Mouse (Mus musculus): ENCODE measurements around the gene Cplane1.
"Not testable (repeated sequence)": the region's sequence is repeated elsewhere in the genome, so short reads cannot be mapped to it uniquely, and the experiment has no call there.

Cplane1 gene

DNA sequence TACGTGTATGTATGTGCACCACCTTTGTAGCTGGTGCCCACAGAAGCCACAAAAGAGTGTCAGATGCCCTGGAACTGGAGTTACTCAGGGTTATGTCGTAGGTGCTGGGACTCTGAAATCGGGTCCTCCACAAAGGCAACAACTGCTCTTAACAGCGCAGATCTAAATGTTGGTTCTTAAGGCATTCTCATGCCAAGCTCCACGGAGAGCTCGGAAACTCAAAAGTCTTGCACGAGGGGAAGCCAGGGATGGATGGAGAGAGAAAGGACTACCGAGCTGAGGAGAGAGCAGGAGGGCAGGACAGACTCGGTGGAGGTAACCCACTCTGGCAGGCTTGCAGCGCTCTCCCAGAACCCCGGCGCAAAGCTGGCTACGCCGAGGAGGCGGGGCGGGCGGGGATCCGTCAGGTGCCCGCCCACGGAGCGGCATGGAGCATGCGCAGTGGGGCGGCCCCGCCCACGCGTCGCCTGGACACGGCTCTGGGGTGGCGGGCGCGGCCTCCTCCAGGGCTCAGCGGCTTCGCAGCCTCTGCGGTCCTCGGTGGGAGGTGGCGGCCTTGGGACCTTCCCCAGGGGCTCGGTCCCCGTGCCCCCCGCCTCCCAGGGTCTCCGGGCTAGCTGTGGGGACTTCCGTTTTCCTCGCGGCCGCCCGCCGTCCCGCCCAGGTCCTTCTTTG, at the start of gene Cplane1:
Gene Cplane1, plus strand, starts transcription at position 516 of the 675 bp plus-strand sequence.
- peak; percentile 69 for DNase-seq (ENCODE audit: low spot score)

DNA sequence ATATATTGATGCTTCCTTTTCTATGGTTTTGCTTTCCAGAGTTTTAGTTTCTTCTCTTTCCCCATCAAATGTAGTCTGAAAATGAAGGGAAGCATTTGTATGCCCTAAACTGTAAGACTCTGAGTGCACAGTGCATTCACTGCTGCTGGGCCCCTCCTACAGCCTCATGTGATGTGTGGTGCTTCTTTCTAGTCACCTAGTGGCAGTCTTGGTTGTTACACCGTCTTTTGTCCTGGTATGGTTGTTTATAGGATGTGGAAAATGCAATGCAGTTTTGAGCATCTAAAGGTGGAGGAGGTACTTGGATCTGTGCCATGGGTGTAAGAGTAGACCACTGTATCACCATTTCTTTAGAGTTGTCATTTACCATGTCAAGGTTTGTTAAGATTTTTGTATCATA, 39.6 kb upstream of the Cplane1 start:
- no peak for DNase-seq (ENCODE audit: low spot score)

DNA sequence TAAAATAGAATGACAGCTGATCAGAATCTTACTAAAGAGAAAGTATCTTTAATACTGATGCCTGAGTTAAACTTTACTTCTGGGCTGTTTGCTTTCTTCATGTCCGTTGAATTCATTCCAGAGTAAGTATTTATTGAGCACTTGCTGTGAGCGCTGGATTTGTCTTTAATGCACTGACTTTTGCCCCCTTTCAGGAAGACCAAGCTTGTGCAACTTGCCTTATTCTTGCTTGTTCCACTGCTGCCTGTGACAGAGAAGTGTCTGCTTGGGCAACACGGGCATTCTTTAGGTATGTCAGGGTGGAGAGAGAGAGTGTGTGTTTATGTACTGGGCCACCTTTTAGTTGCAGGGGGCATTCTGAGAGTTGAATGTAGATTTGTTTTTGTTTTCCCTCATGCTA, 37.6 kb upstream of the Cplane1 start:
- no peak for DNase-seq (ENCODE audit: low spot score)

DNA sequence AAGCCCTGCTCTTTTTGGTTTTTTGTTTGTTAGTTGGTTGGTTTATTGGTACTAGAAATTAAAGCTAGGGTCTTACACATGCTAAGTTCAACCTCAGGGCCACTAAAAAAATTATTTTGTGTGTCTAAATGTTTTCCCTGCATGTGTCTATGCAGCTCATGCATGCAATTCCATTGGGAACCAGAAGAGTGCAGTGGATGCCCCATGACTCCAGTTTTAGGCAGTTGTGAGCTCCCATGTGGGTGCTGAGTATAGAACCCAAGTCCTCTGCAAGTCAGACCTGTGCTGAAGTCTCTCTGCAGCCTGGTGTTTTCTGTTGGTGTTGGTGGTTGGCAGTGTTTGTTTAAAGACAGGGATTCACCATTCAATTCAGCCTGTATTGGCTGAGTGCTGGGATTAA, 37.1 kb upstream of the Cplane1 start:
- no peak for DNase-seq (ENCODE audit: low spot score)

DNA sequence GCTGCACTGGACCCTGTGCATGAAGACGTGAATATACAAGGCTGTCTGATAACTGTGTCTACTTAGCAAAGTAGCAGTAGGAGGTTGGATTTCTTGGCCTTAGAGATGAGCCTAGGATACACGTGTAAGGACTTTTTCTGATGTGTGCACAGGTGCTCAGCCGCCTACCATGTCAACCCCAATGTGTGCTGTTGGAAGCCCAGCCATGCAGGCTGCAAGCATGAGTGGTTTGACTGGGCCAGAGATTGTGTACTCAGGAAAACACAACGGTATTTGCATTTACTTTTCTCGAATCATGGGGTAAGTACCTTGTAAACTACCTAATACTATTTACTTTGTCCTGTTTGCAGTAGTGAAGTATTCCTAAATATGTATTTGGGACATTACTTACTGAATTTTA, 33.3 kb upstream of the Cplane1 start:
- no peak for DNase-seq (ENCODE audit: low spot score)

DNA sequence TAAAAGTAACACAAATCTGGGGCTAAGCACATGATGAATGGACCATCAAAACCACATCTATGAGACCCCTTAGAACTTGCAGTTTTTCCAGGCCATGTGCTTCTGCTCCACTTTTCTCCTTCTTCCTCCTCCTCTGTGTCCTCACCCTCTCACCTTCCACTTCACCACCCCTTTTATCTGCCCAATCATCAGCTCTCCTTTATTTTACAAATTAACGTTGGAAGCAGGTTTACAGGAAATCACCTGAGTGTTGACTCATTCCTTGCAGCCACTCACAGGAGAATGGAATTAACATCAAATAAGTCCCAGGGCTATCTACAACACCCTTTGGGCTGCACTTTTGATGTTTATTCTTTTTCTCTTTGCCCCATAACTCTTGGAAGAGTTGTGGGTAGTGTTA, 7.1 kb upstream of the Cplane1 start:
- no peak for DNase-seq (ENCODE audit: low spot score)

DNA sequence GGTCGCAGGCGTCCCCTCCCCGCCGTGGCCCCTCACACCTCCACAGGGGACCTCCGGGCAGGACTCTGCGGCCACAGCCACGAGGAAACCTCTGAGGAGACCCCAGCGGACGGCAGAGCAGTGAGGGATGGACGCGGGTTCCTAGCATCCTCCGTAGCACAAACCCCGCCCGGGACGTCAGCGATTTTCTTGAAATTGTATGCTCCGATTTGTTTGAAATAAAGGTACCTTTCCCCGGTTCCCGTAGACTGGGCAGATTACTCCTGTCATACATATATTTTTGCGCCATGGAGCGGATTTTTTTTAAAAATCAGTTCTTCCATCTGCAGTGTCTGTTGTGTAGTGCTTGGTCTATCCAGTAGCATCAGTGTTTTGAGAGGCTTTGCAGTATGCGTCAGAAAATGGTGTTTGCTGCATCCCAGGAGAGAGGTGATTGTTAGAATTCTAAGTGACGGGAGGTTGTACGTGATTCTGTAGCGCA, 400 bp downstream of the Cplane1 start:
- DNase-seq (ENCODE audit: low spot score) = no peak

DNA sequence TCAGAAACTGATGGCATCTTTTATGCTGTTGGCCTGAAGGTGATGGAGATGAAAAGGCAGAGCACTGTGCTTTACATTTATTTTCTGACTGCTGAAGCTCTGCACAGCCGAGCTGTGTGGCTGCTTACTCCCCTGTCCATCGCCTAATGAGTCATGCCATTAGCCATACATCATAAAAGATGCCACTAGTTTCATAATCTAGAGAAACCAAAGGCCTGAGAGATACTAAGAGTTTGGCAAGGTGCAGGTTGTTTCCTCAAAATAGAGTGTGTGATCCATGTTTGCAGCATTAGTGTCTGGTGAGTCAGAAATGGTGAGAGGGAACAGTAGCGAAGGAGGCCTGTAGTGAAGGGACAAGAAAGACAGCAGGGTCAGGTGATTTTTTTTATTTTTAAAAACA, 20.7 kb downstream of the Cplane1 start:
- DNase-seq (ENCODE audit: low spot score) = no peak

DNA sequence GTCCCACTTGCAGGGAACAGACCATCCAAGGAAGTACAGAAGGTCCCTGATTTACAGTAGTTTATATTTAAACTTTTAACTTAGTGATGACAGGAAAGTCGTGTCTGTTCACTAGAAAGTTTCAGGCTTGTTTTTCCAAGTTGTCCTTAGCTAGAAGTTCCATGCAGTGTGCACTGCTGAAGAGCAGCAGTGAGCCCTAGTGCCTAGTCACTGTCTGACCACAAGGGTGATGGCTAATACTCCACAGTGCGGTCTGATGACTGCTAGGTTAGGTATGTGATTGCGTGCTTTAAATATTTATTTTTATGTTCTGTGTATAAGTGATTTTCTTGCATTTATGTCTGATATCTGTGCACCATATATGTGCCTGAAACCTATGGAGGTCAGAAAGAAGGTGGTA, 21.5 kb downstream of the Cplane1 start:
- no peak for DNase-seq (ENCODE audit: low spot score)

DNA sequence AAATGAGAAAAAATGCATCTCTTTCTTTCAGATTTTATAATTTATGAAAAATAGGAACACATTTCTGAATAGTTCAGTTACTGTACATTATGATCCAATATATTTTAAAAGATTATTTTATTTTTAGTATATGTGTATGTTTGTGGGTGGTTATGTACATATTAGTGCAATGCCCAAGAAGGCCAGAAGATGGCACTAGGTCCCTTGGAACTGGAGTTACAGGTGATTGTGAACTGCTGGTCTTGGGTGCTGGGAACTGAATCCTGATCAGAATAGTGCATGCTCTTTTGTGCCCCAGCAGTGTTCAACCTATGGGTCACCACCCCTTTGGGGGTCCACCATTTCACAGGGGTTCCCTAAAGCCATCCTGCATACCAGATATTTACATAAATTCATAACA, 31.4 kb downstream of the Cplane1 start:
- no peak for DNase-seq (ENCODE audit: low spot score)

DNA sequence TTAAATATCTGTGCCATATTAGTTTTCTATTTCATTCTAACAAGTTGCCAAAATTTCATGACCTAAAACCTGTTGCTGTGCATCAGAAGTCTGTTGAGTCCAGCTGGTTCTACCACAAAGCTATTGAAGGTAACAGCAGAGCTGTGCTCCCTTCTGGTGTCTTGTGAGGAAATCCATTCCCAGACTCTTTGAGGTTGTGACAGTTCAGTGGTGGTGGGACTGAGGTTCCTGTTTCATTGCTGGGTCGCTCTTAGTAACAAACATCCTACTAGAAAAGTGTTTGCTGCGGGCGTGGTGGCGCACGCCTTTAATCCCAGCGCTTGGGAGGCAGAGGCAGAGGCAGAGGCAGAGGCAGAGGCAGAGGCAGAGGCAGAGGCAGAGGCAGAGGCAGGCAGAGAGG, 39.5 kb downstream of the Cplane1 start:
- DNase-seq (ENCODE audit: low spot score) = no peak

DNA sequence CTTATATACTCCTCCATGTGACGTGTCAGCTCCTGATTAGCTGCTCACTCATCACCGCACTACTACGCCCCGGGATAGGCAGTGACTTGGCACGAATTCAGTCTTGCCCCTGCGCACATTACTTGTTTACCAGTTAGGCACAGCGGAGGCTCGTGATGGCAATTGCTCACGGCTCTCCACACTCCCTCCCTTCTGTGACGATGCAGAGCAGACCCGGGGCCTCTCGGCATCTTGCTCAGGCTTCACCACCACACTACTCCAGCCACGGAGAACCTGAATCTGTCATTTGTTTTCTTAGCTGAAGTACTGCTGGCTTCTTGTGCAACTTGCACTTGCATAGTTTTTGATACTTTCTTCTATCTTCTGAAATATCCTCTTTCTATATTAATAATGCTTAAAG, 45.9 kb downstream of the Cplane1 start:
- DNase-seq (ENCODE audit: low spot score) = no peak

DNA sequence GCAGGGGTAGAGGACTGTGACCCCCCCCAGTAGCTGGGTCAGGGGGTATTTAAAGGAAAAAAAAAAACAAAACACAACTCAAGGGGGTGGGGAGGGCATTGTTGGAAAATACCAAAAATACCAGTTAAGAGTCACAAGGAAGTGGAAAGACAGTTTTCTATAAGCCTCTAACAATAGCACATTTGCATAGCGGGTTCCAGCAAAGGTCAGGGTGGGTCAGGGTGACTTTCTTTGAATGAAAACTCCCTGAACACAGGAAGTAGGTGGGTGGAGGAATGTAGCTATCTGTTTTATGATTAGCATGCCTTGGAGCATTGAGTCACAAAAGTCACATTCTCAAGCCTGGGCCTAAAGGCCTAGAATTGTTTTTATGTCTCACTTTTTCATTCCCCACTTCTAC, 65.3 kb downstream of the Cplane1 start:
- DNase-seq (ENCODE audit: low spot score) = not testable (repeated sequence)

DNA sequence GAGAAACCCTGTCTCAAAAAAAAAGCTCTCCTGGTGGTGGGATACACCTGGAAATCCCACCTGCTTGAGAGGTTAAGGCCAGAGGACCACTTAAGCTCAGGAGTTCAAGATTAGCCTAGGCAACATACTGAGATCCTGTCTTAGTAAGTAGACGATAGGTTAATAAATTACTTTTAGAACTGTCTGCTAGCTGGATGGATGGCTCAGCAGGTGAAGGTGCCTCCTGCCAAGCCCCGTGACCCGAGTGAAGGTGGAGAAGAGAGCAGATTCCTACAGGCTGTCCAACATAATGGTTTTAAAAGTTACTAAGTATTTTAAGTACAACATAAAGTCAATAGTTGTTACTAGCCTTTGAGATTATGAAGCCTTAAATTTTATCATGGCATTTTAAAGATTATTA, 97.0 kb downstream of the Cplane1 start:
- no peak for DNase-seq (ENCODE audit: low spot score)

DNA sequence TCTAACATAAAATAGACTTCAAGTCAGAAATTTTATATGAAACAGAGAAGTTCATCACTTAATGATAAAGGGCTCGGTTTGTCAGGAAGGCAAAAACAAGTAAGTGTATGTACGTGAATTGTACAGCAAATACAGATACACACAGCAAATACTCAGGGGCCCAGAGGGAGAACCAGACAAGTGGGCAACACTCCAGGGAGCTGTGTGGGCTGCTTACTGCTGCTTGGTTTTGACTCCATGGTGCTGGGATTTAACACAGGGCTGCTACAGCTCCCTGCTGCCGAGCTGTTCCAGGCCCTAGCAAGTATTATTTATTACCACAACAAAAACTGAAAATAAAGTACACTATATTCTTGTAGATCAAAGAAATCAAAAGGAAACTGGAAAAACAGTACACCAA, 98.3 kb downstream of the Cplane1 start:
- DNase-seq (ENCODE audit: low spot score) = no peak

DNA sequence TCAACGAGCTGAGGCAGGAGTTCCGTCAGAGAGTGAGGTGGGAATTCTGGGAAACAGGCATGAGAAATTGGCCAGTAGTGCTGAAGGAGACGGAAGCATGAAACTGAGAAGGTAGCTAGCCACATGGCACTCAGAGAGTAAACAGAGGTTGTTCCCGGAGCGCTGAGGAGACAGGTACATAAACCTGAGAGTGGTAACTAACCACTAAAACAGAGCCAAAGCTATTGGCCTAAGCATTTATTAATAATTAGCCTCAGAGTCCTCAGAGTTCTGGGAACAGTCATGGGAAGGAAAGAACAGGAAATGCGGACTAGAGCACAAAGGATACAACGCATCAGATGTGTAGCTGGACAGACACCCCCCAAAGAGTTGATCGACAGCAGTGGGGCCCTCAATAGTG, 99.3 kb downstream of the Cplane1 start:
- no peak for DNase-seq (ENCODE audit: low spot score)

DNA sequence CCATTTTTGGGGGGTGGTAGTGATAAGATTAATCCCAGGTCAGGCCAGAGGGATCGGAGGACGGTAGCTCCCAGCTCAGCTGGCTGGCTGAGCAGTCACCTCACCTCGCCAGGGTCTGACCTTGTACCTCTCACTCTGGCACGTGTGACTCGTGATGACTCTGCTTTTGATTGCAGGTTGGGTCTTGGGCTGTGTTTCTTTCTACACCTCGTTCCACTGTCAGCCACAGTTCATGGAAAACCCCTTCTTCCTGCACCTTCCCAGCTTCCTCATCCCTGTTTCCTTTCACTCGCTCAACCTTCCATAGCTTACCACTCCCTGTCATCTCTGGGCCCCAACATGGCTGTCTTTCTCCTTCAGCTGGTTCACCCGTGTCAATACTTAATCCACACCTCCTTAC, 103.0 kb downstream of the Cplane1 start:
- no peak for DNase-seq (ENCODE audit: low spot score)

DNA sequence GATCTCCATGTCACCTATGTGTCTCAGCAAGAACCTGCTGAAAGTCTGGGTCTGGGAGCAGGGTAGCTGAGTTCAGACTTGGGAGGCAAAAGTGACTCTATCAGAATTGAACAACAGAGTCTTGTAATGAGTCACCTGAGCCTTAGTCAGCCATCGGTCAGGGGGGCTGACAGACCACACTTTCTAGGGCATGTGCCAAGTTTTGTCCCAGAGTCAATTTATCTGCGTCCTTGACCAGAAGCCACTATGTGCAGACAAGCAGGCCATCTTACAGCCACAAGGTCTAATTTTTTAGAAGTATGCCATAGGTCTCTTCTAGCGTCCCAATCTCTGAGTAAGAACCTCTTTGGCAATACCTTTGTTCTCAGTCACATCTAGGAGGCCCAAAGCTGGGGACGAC, 109.0 kb downstream of the Cplane1 start:
- not testable (repeated sequence) for DNase-seq (ENCODE audit: low spot score)

DNA sequence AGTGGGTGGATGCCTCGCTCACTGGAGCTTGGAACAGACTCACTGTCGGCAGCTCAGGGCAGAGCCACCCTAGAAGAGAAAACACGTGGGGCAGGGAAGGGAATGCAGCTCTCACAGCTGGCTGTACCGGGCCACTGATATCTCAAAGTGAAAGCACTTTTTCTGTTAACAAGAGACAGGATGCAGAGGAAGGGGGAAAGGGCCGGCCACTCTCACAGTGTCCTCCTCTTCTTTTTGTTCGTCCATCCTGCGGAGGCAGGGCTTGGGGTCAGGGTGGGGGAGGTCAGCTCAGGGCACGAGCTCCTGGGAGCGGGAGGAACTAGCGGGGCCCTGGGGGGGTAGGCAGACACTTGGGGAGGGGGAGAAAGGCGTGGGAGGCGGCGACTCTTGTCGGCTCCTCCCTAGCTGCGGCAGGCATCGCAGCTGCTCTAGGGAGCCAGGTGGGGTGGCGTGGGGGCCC, 110.4 kb downstream of the Cplane1 start:
- no peak for DNase-seq (ENCODE audit: low spot score)

DNA sequence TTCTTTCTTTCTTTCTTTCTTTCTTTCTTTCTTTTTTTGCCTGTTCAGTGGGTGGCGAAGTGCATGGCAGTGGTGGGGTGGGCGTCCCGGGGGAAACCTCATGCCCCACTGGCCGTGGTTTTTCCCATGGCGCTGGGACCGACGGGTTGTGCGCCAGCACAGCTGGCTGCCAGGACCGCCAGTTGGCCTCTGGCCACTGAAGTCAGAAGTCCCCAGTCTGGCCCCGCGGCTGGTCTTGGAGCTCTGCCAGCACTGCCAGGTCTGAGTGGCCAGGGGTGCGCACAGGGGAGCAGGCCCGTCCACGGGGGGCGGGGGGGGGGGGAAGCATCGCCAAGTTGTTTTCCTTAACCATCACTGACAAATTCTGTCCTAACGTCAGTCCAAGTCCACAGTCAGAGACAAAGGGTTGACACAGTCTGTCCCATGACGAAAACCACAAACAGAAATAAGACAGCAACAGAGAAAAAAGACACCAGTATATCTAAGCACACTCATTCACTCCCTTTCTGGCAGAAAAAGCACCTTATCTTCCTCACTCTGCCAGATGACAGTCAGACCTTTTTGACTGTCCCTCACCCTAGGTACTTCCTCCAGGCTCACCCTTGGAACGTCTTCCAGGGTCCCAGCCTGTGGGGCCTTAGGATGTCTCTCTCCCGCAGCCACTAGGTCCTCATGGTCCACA, 111.2 kb downstream of the Cplane1 start:
- no peak for DNase-seq (ENCODE audit: low spot score)

DNA sequence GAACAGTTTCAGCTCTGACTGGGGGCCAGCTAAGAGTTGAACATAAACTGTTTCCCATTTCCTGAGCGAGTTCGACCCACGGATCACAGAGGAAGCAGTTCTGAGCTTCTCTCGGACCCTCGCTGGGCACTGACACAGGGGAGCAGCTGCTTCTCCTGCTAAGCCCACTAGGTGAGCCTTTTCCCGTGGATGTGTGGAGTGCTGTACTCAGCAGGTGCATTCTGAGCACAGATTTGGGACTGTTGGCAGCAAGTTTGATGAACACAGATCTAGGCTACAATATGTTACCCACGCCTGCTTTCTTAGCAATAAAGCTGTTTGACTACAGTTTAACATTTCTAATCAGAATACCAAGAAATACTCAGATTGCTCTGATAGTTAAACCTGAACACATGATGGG, 112.8 kb downstream of the Cplane1 start:
- DNase-seq (ENCODE audit: low spot score) = no peak

DNA sequence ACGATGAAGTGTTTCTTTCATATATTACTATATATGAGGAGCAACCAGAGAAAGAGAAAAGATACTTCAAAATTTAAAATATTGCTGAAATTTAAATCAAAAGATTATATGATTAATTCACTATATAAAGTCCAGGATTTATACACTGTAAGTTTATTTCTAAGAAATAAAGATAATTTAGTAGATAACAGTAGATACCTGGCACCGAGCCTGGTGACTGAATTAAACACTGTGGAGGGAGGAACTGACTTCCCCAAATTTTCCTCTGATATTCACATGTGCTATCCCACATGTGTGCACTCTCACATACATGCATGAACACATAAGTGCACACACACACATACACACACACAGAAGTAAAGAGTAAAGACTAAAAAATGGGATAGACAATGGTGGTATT, 113.2 kb downstream of the Cplane1 start:
- DNase-seq (ENCODE audit: low spot score) = no peak

DNA sequence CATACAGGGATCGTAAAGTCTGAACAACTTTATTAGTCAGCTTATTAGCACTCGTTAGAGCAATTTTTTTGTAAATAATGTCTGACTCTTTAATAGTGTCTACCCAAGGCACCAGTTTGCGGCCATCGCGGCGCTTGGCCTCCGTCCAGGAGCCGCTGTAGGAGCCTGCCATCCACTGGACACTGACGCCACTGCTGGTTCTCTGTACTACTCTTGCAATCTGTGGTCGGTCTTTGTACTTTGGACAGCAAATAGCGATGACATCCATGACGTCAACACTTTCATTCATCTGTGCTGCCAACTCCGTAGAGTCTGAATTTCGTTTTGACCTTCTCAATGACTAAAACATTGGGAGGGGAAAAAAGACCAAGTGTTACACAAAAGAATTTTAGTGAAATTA, 122.3 kb downstream of the Cplane1 start:
- DNase-seq (ENCODE audit: low spot score) = no peak

DNA sequence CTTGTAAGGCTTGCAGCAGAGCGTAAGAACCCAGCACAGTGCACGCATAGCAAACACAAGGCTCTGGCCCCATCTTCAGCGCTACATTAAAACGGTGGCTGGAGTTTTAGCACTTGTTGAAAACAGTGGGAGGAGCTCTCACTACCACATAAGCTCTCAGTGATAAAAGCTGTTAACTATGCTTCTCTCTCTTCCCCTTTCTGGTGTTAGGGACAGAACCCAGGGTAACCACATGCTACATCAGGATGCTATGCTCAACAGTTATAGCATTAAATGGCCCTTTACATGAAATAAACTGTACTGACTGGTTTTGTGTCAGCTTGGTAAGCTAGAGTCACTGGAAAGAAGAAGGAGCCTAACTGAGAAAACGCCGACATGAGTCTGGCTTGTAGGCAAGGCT, 125.2 kb downstream of the Cplane1 start:
- no peak for DNase-seq (ENCODE audit: low spot score)

Data from urinary bladder, postnatal 10 days (tissue).